Mouse (Mus musculus): Measurements from ENCODE around the gene Fuk.
"Not testable (repeated sequence)": the region's sequence is repeated elsewhere in the genome, so short reads cannot be mapped to it uniquely, and the experiment has no call there.

Gene Fuk

DNA sequence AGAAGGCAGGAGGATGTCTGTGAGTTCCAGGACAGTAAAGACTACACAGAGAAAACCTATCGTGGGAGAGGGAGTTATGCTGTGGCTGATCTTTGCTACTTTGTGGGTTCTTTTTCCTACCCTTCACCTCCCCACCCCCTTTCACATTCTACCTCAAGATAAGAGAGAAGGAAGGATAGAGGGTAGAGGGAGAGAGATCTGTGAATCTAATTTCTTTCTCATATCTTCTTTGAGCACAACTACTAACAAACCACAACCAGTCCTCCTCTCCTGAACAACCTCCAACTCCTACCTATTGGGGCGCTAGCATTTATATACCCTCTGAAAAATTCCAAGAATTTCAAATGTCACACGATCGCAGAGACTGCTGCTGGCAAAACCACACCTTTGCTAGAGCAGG, 24.4 kb downstream of the Fuk start:
- no peak for DNase-seq (ENCODE audit: low spot score)

GRCm38 (mm10) chr8:110870501-110870900, 31.8 kb downstream of the Fuk start:
- no peak for DNase-seq (ENCODE audit: low spot score)

DNA sequence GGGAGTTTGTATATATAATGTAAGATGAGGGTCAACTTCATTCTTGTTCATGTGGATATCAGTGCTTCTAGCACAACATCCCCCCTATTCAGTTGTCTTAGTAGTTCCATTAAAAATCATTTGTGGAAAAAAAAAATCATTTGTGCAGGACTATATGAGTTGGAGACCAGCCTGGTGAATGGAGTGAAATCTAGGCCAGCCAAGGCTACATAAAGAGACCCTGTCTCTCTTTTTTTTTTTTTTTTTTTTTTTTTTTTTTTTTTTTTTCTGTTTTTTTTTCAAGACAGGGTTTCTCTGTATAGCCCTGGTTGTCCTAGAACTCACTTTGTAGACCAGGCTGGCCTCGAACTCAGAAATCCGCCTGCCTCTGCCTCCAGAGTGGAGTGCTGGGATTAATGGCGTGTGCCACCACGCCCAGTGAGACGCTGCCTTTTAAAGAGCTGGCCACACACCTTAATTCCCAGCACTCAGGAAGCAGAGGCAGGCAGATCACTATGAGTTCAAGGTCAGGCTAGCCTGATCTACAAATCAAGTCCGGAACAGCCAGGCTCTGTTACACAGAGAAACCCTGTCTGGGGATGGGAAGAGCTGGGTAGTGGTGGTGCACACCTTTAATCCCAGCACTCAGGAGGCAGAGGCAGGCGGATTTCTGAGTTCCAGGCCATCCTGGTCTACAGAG, 40.8 kb downstream of the Fuk start:
- DNase-seq (ENCODE audit: low spot score): not testable (repeated sequence)

DNA sequence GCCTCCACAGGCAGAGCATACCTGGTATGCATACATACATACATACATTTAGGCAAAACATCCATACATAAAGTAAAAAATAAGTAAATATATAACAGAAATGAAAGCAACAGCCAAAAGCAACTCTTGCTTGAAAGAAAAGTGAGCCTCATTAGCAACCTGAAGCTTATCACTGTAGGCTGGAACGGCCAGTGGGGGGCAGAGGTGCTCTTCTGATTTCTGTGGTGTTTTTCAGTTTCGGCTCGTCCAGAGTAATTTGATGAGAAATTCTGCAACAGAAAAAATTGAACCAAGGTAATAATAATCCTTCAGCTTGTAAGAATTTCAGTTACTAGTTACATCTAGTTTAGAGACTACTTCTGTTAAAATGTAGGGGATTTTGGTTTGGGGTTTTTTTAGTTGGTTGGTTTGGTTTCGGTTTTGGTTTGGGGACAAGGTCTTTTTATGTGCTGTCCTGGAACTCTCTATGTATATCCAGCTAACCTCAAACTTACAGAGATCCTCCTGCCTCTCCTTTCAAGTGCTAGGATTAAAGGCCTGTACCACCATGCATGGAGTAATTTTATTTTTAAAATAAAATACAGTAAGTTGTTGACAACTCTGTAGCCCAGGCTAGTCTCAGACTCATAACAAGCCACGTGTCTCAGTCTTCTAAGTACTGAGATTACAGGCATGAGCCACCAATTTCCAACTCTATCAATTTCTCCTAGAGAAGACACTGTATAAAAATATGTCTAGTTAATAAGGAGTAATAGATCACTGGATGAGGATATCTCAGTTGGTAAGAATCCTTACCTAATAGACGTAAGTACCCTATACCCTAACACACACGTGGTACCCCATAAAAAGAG, 42.4 kb downstream of the Fuk start:
- DNase-seq (ENCODE audit: low spot score): peak; percentile 21

- no peak for DNase-seq (ENCODE audit: low spot score)
Measured at GRCm38 (mm10) chr8:110856760-110857461, 45.4 kb downstream of the Fuk start.

DNA sequence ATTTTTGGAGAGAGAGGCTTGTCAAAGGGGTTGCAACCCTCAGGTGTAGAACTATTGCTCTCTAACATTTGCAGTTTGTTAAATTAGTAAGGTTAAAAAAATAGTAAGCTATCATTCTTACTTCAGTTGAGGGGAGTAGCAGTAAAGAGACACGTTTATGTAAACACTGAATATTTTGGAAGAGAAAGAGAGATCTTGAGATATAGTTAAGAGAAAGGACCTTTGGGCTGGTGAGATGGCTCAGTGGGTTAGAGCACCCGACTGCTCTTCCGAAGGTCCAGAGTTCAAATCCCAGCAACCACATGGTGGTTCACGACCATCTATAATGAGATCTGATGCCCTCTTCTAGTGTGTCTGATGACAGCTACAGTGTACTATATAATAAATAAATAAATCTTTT, 46.2 kb downstream of the Fuk start:
- DNase-seq (ENCODE audit: low spot score): not testable (repeated sequence)

- no peak for DNase-seq (ENCODE audit: low spot score)
Measured at GRCm38 (mm10) chr8:110851186-110851585, 51.1 kb downstream of the Fuk start.

DNA sequence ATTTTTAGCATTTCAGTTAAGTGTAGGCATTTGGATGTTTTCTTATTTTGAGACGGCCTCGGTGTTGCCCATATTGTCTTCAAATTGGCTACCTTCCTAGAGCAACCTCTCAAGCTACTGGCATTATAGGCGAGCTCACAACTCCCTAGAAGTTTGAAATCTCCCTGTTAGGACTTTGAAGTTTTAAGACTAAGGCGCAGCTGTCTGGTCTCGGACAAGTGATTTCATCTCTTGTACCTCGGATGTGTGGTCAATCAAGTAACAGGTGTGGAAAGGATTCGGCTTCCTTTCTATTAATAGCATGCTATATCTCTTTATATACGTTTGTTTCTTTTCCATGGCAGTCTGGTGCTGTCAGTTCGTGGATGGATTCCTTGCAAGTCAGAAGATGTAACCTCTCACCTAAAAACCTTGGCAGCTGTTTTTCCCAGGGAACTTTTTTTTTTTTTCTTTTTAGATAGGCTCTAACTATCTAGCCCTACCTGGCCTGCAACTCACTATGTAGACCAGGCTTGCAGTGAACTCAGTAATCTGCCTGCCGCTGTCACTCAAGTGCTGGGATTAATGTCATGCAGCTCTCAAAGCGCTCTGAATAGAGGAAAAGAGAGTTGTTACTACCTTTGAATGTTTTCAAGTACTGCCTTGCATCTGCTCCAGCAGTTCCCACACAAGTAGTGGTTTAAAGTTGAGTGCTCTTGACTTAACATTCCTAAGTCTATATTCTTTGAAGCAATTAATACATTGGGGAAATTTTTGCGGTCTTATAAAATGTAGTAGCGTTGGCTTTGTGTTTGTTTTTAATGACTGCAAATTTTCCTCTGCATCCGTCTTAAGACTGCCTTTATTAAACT, 54.4 kb downstream of the Fuk start:
- no peak for DNase-seq (ENCODE audit: low spot score)

DNA sequence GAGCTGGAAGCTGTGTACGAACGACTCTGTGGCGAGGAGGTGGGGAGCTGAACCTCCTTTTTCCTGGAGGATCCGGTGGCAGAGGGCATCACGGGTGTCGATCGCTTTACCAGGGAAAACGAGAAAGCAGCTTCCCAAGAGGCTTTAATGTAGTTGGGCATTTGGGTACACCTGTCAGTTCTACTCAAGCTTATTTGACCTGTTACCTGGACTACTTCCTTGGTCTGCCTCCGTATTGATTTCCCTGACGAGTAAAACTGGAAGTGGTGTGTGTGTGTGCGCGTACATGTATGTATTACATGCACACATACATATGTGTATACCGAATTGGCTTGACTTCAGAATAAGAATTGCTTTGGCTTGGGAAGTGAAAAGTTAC, 55.1 kb downstream of the Fuk start:
- DNase-seq (ENCODE audit: low spot score): no peak

- DNase-seq (ENCODE audit: low spot score): peak; percentile 87
Measured at GRCm38 (mm10) chr8:110846405-110847170, 55.7 kb downstream of the Fuk start, which contains the start of the genes Cog4 and Sf3b3. Gene Cog4 (plus strand): TSS chr8:110846600. Gene Sf3b3 (minus strand): TSS chr8:110846787.

GRCm38 (mm10) chr8:110845821-110846404, 56.4 kb downstream of the Fuk start:
- peak; percentile 28 for DNase-seq (ENCODE audit: low spot score)

- no peak for DNase-seq (ENCODE audit: low spot score)
Measured at GRCm38 (mm10) chr8:110844941-110845340, 57.3 kb downstream of the Fuk start.

GRCm38 (mm10) chr8:110843207-110843606, 59.1 kb downstream of the Fuk start:
- no peak for DNase-seq (ENCODE audit: low spot score)

DNA sequence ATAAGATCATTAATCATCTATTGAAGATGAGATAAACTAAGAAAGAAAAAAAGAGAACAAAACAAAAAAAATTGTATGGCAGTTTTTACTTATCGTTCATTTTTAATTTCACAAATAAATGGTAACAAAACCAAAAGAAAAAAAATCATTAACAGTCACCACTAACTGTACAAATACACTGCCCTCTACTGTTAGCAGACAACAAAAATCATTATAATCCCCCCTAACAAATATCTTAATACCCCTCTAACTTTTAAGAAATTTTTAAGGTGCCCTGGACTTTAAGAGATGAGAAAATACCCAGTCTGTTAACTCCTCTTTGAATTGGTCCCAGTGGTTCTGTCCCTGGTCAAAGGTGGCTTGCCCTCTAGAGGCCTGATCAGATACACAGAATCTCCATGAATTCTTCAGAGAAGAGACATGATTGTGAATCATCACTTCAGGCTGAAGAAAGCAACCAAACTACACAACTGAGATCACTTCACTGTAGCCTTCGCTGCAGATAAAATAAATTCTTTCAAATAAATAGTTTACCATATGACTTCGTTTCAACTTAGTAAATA, 60.2 kb downstream of the Fuk start:
- no peak for DNase-seq (ENCODE audit: low spot score)
